Mouse (Mus musculus) cerebellum, adult 9-10 months (tissue): ENCODE measurements around the gene Keg1.

Experiments
- DNase-seq: peaks from one replicate; pipeline ENCODE4 v3.0.0; 2022

The Keg1 gene

DNA sequence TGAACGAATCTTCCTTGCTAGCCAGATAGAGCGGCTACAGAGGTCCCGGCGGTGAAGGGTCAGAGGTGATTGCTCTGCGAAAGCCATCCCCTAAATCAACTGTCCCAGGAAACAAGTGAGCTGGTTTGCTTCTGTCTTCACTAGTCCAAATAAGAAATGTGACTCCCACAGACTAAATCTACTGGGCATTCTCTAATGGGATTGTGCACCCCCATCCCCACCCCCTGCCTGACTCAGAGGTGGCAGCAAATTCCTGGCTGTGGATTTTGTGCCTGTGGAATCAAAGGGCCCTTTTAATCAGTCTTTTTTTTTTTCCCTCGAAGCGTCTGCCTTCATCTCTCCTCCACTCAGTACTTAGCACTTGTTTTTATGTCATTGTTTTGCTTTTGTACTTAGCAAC, 69.7 kb downstream of the Keg1 start, which contains the start of gene Cntf:
Cntf (minus strand) TSS at position 325 of the 400 bp plus-strand sequence.
- no peak for DNase-seq
